Mouse (Mus musculus): ENCODE data around the gene Rasgef1b.

Gene Rasgef1b

GRCm38 (mm10) chr5:99279016-99279757 lies 449.7 kb downstream of the Rasgef1b start:
- DNase-seq = peak; percentile 55 to 61

GRCm38 (mm10) chr5:99278364-99278763 lies 450.5 kb downstream of the Rasgef1b start:
- DNase-seq = no peak

GRCm38 (mm10) chr5:99277536-99277935 lies 451.3 kb downstream of the Rasgef1b start:
- peak; percentile 23 to 24 for DNase-seq

- peak; percentile 87 to 90 for DNase-seq
These were observed 454.7 kb downstream of the Rasgef1b start for GRCm38 (mm10) chr5:99274119-99274563.

- no peak for DNase-seq
These were observed 457.3 kb downstream of the Rasgef1b start for GRCm38 (mm10) chr5:99271531-99271930.

- no peak for DNase-seq
These were observed 459.7 kb downstream of the Rasgef1b start for GRCm38 (mm10) chr5:99269131-99269530.

- DNase-seq = no peak
These were observed 461.5 kb downstream of the Rasgef1b start for GRCm38 (mm10) chr5:99267338-99267737.

- DNase-seq = no peak
These were observed 462.6 kb downstream of the Rasgef1b start for GRCm38 (mm10) chr5:99266301-99266700.

- DNase-seq = no peak
These were observed 466.5 kb downstream of the Rasgef1b start for GRCm38 (mm10) chr5:99262197-99262920.

- no peak for DNase-seq
These were observed 467.6 kb downstream of the Rasgef1b start for GRCm38 (mm10) chr5:99261121-99261724.

GRCm38 (mm10) chr5:99258003-99258500 lies 470.8 kb downstream of the Rasgef1b start:
- no peak for DNase-seq

- peak; percentile 89 to 90 for DNase-seq
These were observed 476.4 kb downstream of the Rasgef1b start for GRCm38 (mm10) chr5:99252203-99253135.

GRCm38 (mm10) chr5:99251379-99252202 lies 477.3 kb downstream of the Rasgef1b start:
- peak in 1 of 2 experiments; percentile 15 for DNase-seq

GRCm38 (mm10) chr5:99250820-99251219 lies 478.0 kb downstream of the Rasgef1b start:
- DNase-seq = no peak

GRCm38 (mm10) chr5:99248501-99248900 lies 480.4 kb downstream of the Rasgef1b start:
- DNase-seq = peak; percentile 99 to 100

- peak; percentile 16 to 46 for DNase-seq
These were observed 480.9 kb downstream of the Rasgef1b start for GRCm38 (mm10) chr5:99247915-99248314.

- no peak for DNase-seq
These were observed 481.4 kb downstream of the Rasgef1b start for GRCm38 (mm10) chr5:99247441-99247840.

- DNase-seq = no peak
These were observed 481.9 kb downstream of the Rasgef1b start for GRCm38 (mm10) chr5:99246972-99247371.

GRCm38 (mm10) chr5:99241988-99242740 lies 486.7 kb downstream of the Rasgef1b start:
- no peak for DNase-seq

- no peak for DNase-seq
These were observed 488.4 kb downstream of the Rasgef1b start for GRCm38 (mm10) chr5:99240501-99240900.
